Mouse (Mus musculus) stomach, embryonic 15.5 days (tissue): ENCODE results near the gene Aplf. TPM values are rescaled to one million over a fixed set of nuclear protein-coding genes. Genes with fewer than 3 reads are reported as not detected.
A peak's percentile ranks its signal among the peaks of the same experiment; 100 is the strongest.

Experiments
- ATAC-seq: fragments of 200-750 bp; cut with Nextera tagmentation; 2 replicates; pipeline ENCODE4 v1.8.0; 2017; ENCODE audit warnings: low read depth, moderate number of reproducible peaks, moderate TSS enrichment; ENCODE audit not compliant: insufficient read depth, low FRiP score
- H3K27ac ChIP-seq: fragments of 300-500 bp; sonication (generic); 2 replicates; pipeline ENCODE4 v1.5.1; 2015; ENCODE audit warnings: mild to moderate bottlenecking, inconsistent platforms
- H3K27me3 ChIP-seq: fragments of 300-500 bp; sonication (generic); replicated peaks from 2 replicates; pipeline ENCODE4 v1.6.1; 2015; ENCODE audit warnings: inconsistent platforms
- H3K36me3 ChIP-seq: fragments of 300-500 bp; sonication (generic); 2 replicates; pipeline ENCODE4 v1.6.1; 2015; ENCODE audit warnings: inconsistent platforms
- H3K4me1 ChIP-seq: fragments of 300-500 bp; sonication (generic); 2 replicates; pipeline ENCODE4 v1.6.1; 2015; ENCODE audit warnings: inconsistent platforms
- H3K4me2 ChIP-seq: fragments of 300-500 bp; sonication (generic); 2 replicates; pipeline ENCODE4 v1.6.1; 2015; ENCODE audit warnings: mild to moderate bottlenecking, inconsistent platforms
- H3K4me3 ChIP-seq: fragments of 300-500 bp; sonication (generic); replicated peaks from 2 replicates; pipeline ENCODE4 v1.5.1; 2015; ENCODE audit warnings: inconsistent platforms
- H3K9ac ChIP-seq: fragments of 300-500 bp; sonication (generic); 2 replicates; pipeline ENCODE4 v1.6.1; 2015; ENCODE audit warnings: inconsistent platforms
- H3K9me3 ChIP-seq: fragments of 300-500 bp; sonication (generic); 2 replicates; pipeline ENCODE4 v1.6.1; 2016; ENCODE audit warnings: inconsistent platforms
- WGBS: fragments of 180-500 bp; shearing (Covaris S2); methylation state at CpG from one replicate; pipeline ENCODE4 v1.1.7; 2015; 5-methylcytosine and 5-hydroxymethylcytosine counted together
- polyA plus RNA-seq: library from polyadenylated mRNA; unstranded; fragments of >200 nt; fragmentation: Nextera tagmentation; extraction: Ambion mirVana; gene quantifications from 2 replicates; pipeline ENCODE4 v1.2.1, GENCODE M21; 2015

Gene Aplf
- polyA plus RNA-seq: 15.6 and 16.7 TPM in 2 replicates

GRCm38 (mm10) chr6:87671771-87672517 lies at the start of gene Aplf:
Gene Aplf (minus strand): TSS chr6:87672193.
- Histone ChIP-seq H3K9ac (peak within 1 kb of the TSS; percentile 49), H3K27ac (peak within 1 kb of the TSS; percentile 85), H3K9me3 (no peaks in the 10 kb centered on the region), H3K4me1 (peaks cover 2% of the 10 kb centered on the region; the same call in 1 of the 2 replicates), H3K36me3 (no peaks in the 10 kb centered on the region), H3K4me2 (peak within 1 kb of the TSS; percentile 82), H3K4me3 (peak within 1 kb of the TSS; percentile 74), H3K27me3 (no peaks in the 10 kb centered on the region)
- WGBS: under 1% methylated on average over 33 of the region's 33 CpGs
- ATAC-seq: peak; percentile 99

- H3K36me3 ChIP-seq: no peaks in the 10 kb centered on the region
- no peaks in the 10 kb centered on the region for H3K27me3 ChIP-seq
- no peak overlapping the region for H3K4me2 ChIP-seq
- H3K27ac ChIP-seq: no peak overlapping the region
- no peaks in the 10 kb centered on the region for H3K9me3 ChIP-seq
- H3K4me1 ChIP-seq: no peaks in the 10 kb centered on the region
- no peak overlapping the region for H3K9ac ChIP-seq
- H3K4me3 ChIP-seq: no peak overlapping the region
- WGBS: 73% methylated on average over 4 of the region's 4 CpGs
- ATAC-seq: no peak
Measured at GRCm38 (mm10) chr6:87714091-87714490, 42.1 kb upstream of the Aplf start.

GRCm38 (mm10) chr6:87712311-87712710 lies 40.3 kb upstream of the Aplf start:
- Histone ChIP-seq H3K27me3 (no peaks in the 10 kb centered on the region), H3K4me2 (no peak overlapping the region), H3K9me3 (no peaks in the 10 kb centered on the region), H3K9ac (no peak overlapping the region), H3K4me3 (no peak overlapping the region), H3K36me3 (no peaks in the 10 kb centered on the region), H3K27ac (no peak overlapping the region), H3K4me1 (no peaks in the 10 kb centered on the region)
- no peak for ATAC-seq
- 86% methylated on average over 4 of the region's 4 CpGs for WGBS

DNA sequence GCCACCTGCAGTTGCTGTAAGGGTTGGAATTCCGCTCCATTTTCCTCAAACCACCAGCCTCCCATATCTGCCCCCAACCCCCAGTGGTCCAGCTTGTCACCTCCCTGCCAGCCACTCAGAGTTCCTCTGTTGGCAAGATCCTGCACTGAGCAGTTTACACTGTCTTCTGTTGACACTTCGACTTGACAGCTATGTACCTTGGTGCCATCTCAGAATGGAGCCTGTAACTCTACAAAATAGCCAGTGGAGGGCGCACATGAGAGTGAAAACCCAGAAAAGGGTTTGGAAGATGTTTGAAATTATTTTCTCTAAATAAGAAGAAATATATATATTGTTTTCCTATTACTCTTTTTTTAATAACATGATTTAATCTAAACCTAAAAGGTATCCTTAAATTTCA lies 34.3 kb upstream of the Aplf start:
- 38% methylated on average over 3 of the region's 3 CpGs for WGBS

DNA sequence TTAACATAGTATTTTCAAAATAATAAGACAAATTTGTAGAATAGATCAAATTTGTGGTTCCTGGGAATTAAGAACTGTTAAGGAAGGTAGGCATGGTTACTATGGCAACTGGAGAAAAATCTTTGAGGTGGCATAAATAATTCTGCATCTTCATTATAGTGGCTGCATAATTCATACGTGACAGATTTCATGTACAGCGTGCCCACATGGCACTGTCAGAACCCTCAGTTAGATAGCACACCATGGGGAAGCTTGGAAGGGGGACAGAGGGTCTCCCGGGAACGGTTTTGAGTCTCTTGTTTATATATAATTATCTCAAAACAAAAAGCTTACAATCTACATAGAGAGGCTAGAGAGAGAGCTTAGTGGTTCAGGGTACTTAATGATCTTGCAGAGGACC lies 24.6 kb upstream of the Aplf start:
- Histone ChIP-seq H3K36me3 (no peaks in the 10 kb centered on the region), H3K4me3 (no peak overlapping the region), H3K27me3 (no peaks in the 10 kb centered on the region), H3K4me1 (no peaks in the 10 kb centered on the region), H3K4me2 (no peak overlapping the region), H3K9ac (no peak overlapping the region), H3K27ac (no peak overlapping the region), H3K9me3 (no peaks in the 10 kb centered on the region)
- WGBS: 89% methylated on average over 4 of the region's 4 CpGs
- no peak for ATAC-seq

More for the DNA sequence above, 34.3 kb upstream of the Aplf start:
- no peak overlapping the region for H3K27ac ChIP-seq
- H3K4me2 ChIP-seq: no peak overlapping the region
- H3K4me1 ChIP-seq: no peaks in the 10 kb centered on the region
- no peak overlapping the region for H3K9ac ChIP-seq
- H3K36me3 ChIP-seq: no peaks in the 10 kb centered on the region
- no peak overlapping the region for H3K4me3 ChIP-seq
- H3K27me3 ChIP-seq: no peaks in the 10 kb centered on the region
- no peak for ATAC-seq
- no peaks in the 10 kb centered on the region for H3K9me3 ChIP-seq

DNA sequence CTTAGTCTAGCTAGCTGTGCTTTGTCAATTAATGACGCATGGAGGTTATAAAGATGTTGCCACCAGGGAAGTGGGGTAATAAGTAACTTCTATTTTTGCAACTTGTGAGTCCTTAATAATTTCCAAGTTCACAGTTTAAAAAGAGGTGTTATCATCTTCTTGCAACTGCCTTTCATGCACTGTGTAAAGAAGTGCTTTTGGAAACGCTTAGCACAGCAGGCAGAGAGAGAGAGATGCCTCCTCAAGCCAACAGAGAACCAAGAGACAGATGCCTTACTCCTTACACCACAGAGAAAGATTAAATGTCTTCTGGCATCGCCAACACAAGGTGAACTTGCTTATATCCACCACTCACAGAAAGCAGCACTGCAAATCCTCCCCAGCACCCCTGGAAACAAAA lies 24.0 kb upstream of the Aplf start:
- no peaks in the 10 kb centered on the region for H3K36me3 ChIP-seq
- H3K4me3 ChIP-seq: no peak overlapping the region
- H3K27me3 ChIP-seq: no peaks in the 10 kb centered on the region
- no peak for ATAC-seq
- no peaks in the 10 kb centered on the region for H3K9me3 ChIP-seq
- H3K9ac ChIP-seq: no peak overlapping the region
- H3K4me2 ChIP-seq: no peak overlapping the region
- WGBS: 69% methylated on average over 3 of the region's 3 CpGs
- H3K4me1 ChIP-seq: no peaks in the 10 kb centered on the region
- H3K27ac ChIP-seq: no peak overlapping the region

DNA sequence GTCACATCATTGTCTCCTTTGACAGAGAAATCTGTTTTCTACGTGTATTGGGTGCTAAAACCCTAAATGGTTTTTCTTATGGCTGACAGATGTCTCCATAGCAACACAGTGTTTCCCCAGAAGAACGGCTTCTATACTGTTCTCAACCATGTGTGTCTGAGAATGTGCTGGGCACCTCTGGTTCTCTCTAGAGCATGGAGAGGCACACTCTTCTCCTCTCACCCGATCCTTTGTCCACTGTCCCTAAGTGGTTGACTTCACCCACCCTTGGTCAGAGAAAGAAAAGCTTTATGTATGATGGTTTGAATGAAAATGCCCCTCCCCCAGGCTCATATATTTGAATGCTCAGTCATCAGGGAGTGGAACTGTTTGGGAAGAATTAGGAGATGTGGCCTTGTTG lies 8.4 kb upstream of the Aplf start:
- no peak for ATAC-seq
- H3K27me3 ChIP-seq: no peaks in the 10 kb centered on the region
- H3K9ac ChIP-seq: no peak overlapping the region
- 76% methylated on average over 3 of the region's 3 CpGs for WGBS
- H3K4me3 ChIP-seq: no peak overlapping the region
- no peak overlapping the region for H3K27ac ChIP-seq
- no peaks in the 10 kb centered on the region for H3K4me1 ChIP-seq
- H3K36me3 ChIP-seq: no peaks in the 10 kb centered on the region
- no peaks in the 10 kb centered on the region for H3K9me3 ChIP-seq
- no peak overlapping the region for H3K4me2 ChIP-seq

GRCm38 (mm10) chr6:87672661-87673060 lies 668 bp upstream of the Aplf start:
- 47% methylated on average over 4 of the region's 4 CpGs for WGBS

DNA sequence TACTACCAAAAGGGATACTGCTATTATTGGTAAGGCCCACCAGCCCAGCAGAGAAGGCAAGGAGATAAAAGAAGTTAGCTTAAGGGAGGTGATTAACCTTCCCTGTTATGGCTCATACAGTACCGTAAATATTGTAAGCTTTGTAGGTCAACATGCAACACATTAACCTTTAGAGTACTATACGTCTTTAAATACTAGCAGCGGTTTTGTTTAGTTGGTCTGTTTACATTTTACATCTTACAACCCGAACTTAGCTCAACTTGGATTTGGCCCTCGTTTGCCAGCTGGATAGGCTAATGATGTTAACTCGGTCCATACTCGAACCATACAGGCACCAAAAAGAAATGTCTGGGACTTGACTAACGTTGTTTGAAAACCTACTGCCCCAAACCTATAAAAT lies 640 bp downstream of the Aplf start:
- Histone ChIP-seq H3K4me2 (peak overlapping the region; percentile 82), H3K9ac (peak overlapping the region; percentile 49), H3K27me3 (no peaks in the 10 kb centered on the region), H3K9me3 (no peaks in the 10 kb centered on the region), H3K27ac (peak overlapping the region; percentile 85; the same call in 1 of the 2 replicates), H3K36me3 (no peaks in the 10 kb centered on the region), H3K4me1 (peaks cover 2% of the 10 kb centered on the region; the same call in 1 of the 2 replicates), H3K4me3 (peak overlapping the region; percentile 74)
- 2% methylated on average over 8 of the region's 8 CpGs for WGBS
- ATAC-seq: no peak

More at GRCm38 (mm10) chr6:87672661-87673060, 668 bp upstream of the Aplf start:
- no peaks in the 10 kb centered on the region for H3K27me3 ChIP-seq
- no peaks in the 10 kb centered on the region for H3K36me3 ChIP-seq
- no peaks in the 10 kb centered on the region for H3K9me3 ChIP-seq
- H3K4me3 ChIP-seq: peak overlapping the region; percentile 74; the same call in 1 of the 2 replicates
- H3K9ac ChIP-seq: no peak overlapping the region
- H3K27ac ChIP-seq: peak overlapping the region; percentile 26
- H3K4me2 ChIP-seq: peak overlapping the region; percentile 53
- peaks cover 2% of the 10 kb centered on the region; the same call in 1 of the 2 replicates for H3K4me1 ChIP-seq
- no peak for ATAC-seq

DNA sequence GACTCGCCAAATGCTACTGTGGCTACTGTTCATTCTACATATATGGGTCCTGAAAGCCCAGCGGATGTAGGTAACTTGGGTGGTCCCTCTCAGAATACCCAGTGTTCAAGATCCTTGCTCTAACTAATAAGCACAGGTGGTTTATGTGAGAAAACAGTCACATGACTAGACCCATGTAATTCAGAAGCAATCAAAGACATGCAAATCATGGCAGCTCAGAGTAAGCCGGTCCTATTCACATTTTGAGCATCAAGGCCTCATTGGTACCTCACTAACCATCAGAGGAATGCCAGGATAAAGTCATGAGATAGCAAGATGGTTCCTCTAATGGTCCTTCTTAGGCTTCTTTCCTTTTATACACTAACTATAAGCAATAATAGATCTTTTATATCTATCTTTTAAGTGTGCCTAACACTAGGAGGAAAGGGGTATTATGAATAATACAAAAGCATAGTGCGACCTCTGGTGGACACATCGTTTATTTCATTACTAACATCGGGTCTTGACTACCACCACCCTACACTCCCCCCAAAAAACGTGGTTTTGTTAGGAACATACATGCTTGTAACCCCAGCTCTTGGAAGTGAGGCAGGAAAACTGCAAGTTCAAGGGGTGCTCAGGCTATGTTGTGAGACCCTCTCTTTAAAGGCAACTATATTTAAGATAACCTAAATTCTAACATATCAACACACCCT lies 2.0 kb downstream of the Aplf start:
- H3K4me2 ChIP-seq: peak overlapping the region; percentile 22
- 38% methylated on average over 7 of the region's 7 CpGs for whole genome bisulfite sequencing
- no peak for ATAC-seq

GRCm38 (mm10) chr6:87668733-87669132 lies 3.3 kb downstream of the Aplf start:
- no peaks in the 10 kb centered on the region for H3K36me3 ChIP-seq
- no peak overlapping the region for H3K4me2 ChIP-seq
- no peak for ATAC-seq
- no peaks in the 10 kb centered on the region for H3K27me3 ChIP-seq
- no peak overlapping the region for H3K4me3 ChIP-seq
- H3K9ac ChIP-seq: no peak overlapping the region
- 76% methylated on average over 3 of the region's 3 CpGs for WGBS
- no peak overlapping the region for H3K27ac ChIP-seq
- no peaks in the 10 kb centered on the region for H3K9me3 ChIP-seq
- H3K4me1 ChIP-seq: peaks cover 2% of the 10 kb centered on the region; the same call in 1 of the 2 replicates

More for the DNA sequence above, 2.0 kb downstream of the Aplf start:
- no peaks in the 10 kb centered on the region for H3K27me3 ChIP-seq
- H3K4me3 ChIP-seq: no peak overlapping the region
- H3K9me3 ChIP-seq: no peaks in the 10 kb centered on the region
- H3K36me3 ChIP-seq: no peaks in the 10 kb centered on the region
- H3K4me1 ChIP-seq: peaks cover 2% of the 10 kb centered on the region; the same call in 1 of the 2 replicates
- H3K9ac ChIP-seq: no peak overlapping the region
- no peak overlapping the region for H3K27ac ChIP-seq

DNA sequence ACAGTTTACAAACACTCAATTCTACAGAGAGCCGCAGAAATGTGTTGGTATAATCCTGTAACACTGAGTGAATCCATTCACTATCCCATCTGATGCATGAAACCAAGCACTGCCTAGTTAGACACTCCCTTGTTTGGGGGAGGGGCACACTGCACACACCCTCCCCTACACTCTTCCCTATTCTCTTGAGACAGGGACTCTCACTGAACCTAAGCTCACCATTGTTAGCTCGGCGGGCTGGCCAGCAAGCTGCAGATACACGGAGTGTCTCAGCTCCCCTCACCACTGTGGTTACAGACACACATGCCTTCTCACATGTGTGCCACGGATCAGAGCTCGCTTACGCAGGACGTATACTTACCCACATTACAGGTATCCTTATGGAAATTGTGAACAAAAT lies 4.2 kb downstream of the Aplf start:
- no peak for ATAC-seq

More for the DNA sequence above, 4.2 kb downstream of the Aplf start:
- no peak overlapping the region for H3K27ac ChIP-seq
- H3K4me2 ChIP-seq: no peak overlapping the region
- no peaks in the 10 kb centered on the region for H3K9me3 ChIP-seq
- H3K36me3 ChIP-seq: no peaks in the 10 kb centered on the region
- H3K9ac ChIP-seq: no peak overlapping the region
- 78% methylated on average over 8 of the region's 8 CpGs for WGBS
- peaks cover 2% of the 10 kb centered on the region; the same call in 1 of the 2 replicates for H3K4me1 ChIP-seq
- no peaks in the 10 kb centered on the region for H3K27me3 ChIP-seq
- no peak overlapping the region for H3K4me3 ChIP-seq
